Mouse (Mus musculus) left cerebral cortex, postnatal 4 days (tissue): ENCODE results near the gene Pf4. TPM values are rescaled to one million over a fixed set of nuclear protein-coding genes. Genes with fewer than 3 reads are reported as not detected.

Source experiments
- DNase-seq: peaks from one replicate; pipeline ENCODE4 v3.0.0-alpha.2; 2022
- intact Hi-C: fragments of 180-260 bp; cut with DNase I; formaldehyde crosslinking; loops from one replicate; pipeline ENCODE4 v1.15.1; 2025
- total RNA-seq, 2 experiments: library from RNA; stranded (reverse); gene quantifications; 2 replicates each; pipeline ENCODE4 v1.2.3; 2021

Gene Pf4
- 10 to 100 TPM in 1 of 2 experiments, 1 to 10 TPM in 1; 9.8 to 11.2 TPM for total RNA-seq

- DNase-seq: no peak
These were observed at the start of gene Pf4 for GRCm38 (mm10) chr5:90771880-90772653. Gene Pf4 (plus strand): TSS chr5:90772435.

GRCm38 (mm10) chr5:90722656-90723055 is 49.6 kb upstream of the Pf4 start:
- intact Hi-C loops: no loop called here
- no peak for DNase-seq

More at GRCm38 (mm10) chr5:90771880-90772653, at the start of gene Pf4:
- intact Hi-C loops: no loop called here

GRCm38 (mm10) chr5:90728254-90728653 is 44.0 kb upstream of the Pf4 start:
- intact Hi-C loops: no loop called here
- DNase-seq: no peak

DNA sequence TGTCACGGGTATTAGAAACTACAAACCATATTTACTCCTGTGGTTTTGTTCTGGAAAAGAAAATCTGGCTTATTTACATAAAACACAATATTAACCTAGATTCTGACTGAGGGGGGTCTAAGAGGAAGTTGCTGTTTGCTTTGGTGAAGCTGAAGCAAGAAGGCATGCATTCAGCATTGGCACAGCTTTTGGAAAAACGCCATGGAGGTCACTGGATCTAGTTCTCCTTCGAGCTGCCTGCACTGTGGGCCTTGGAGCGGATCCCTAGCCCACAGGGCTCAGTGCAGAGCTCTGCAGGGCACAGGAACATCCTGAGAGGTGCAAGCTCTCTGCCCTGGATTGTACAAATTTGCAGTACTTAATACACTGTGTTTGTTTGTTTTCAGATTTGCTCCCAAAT is 40.8 kb upstream of the Pf4 start:
- intact Hi-C loops: no loop called here
- DNase-seq: peak; percentile 31

DNA sequence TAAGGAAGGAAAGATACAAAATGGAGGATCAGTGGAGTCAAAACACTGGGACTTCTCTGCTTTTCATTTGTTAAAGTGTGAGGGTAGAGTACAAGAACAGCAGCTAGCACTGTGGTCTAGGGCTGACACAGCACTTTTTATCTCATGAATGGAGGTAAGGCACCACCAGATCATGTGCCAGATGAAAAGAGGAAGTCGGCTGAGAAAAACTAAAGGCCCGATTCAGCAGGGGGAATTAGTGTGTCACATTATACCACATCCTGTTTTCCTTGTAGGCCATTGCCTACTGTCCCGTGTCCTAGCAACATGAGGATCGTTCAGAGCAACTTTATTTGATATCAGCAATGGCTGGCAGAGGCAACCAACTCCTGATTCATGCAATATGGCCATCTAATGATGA is 30.2 kb upstream of the Pf4 start:
- intact Hi-C loops: no loop called here
- no peak for DNase-seq

DNA sequence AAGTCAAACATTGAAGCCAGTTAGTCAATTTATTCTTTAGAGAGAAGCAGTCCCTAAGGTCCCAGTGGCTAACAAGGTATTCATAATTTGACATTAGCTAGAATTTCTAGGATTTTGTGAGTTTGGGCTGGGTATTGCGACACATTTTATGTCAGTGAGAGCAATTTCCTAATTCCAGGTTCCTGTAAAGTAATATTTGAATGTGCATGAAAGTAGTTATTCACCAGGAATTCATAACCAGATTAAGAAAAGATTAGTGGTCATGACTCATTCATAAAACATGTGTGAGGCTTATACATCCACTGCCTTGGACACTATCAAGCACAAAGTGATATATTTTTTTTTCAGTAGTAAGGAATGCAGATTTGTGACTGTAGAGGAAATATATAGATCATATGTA is 18.3 kb upstream of the Pf4 start:
- intact Hi-C loops: no loop called here
- DNase-seq: no peak

- intact Hi-C loops: no loop called here
- no peak for DNase-seq
These were observed 14.1 kb upstream of the Pf4 start for GRCm38 (mm10) chr5:90758020-90758605.

GRCm38 (mm10) chr5:90759077-90760065 is 12.9 kb upstream of the Pf4 start, which contains the start of gene Cxcl5:
Gene Cxcl5 (plus strand): TSS chr5:90759360.
- intact Hi-C loops: no loop called here
- DNase-seq: peak; percentile 10

DNA sequence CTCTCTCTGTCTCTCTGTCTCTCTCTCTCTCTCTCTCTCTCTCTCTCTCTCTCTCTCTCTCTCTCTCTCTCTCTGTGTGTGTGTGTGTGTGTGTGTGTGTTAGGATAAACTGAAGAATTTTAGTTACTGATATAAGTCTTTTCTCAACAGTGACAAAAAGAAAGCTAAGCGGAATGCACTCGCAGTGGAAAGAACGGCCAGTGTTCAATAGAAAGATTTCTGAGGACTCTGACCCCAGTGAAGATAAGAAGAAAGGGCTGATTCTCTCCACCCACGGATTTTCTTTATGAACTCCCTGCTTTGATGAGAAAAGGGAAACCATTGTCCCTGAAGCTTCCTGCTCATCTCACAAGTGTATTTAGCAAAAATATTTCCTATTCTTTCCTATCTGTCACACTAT is 11.9 kb upstream of the Pf4 start:
- no peak for DNase-seq

GRCm38 (mm10) chr5:90760844-90761243 is 11.4 kb upstream of the Pf4 start:
- no peak for DNase-seq
- intact Hi-C loops: no loop called here

More for the DNA sequence above, 11.9 kb upstream of the Pf4 start:
- intact Hi-C loops: no loop called here

- no peak for DNase-seq
- intact Hi-C loops: no loop called here
These were observed 10.4 kb upstream of the Pf4 start for GRCm38 (mm10) chr5:90761834-90762233.

DNA sequence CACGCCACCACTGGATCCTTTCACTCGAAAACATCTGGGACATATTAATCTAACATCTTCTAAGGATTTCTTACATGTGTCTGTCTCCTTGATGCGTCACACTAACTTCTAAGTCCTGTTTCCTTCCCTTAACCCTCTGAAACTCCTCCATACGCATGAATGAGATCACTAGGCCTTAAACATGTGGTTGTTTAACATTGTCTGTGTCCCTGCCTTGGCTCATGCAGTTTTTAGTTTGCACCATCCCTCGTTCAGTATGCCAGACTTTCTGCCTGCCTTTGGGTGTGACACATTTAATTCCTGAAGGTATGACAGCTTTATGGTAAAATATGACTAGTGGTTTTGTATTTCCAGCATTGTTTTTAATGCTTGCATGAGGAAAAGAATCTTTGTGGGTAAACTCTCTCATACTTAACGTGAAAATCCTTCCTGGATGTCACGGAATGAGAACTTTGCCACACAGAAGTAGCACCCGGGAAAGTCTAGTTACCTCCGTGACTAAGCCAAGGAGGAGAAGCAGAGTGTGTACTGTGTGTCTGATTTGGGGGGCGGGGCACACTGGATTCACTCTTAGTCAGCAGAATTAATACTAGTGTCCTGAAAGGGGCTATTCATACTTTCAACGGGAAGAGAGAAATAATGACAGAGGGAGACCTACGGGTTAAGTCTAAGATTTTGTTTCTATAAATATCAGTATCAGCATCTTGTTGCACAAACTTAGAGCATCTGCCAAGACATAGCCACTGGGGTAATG is 8.1 kb upstream of the Pf4 start:
- intact Hi-C loops: no loop called here
- DNase-seq: no peak

DNA sequence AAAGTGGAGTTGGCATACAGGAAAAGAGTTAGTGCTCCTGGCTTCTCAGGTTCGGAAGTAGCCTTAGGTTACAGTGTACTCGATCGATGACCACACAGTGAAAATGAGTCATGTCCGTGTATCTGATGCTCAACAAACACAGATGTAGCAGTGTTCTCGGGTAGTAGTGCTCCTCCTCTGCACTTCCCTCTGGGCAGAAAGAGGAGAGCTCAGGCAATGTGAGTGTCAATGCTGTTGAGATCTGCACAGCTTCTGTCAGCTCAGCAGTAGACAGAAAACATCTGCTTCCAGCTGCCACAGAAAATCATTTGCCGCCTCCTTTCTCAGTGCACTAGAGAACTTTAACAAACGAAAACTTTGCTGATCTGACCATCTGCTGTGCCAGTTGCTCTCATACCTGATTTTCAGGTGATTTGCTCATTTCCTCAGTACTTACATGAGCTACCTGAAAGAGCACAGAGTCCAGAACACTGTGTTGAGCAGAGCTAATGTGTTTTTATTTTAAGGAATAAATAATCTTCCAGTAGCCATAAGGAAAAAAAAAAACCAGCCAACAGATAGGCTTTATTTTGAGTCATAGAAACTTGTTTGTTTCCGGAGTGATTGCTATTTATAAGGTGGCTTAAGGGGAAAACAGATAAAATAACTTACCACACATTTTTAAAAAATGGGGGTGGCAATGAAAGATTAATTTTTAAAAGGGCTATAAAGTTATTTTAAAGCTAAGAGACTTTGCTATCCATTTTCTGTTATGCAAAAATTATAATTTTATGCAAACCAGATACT is 6.2 kb upstream of the Pf4 start:
- DNase-seq: no peak
- intact Hi-C loops: no loop called here

DNA sequence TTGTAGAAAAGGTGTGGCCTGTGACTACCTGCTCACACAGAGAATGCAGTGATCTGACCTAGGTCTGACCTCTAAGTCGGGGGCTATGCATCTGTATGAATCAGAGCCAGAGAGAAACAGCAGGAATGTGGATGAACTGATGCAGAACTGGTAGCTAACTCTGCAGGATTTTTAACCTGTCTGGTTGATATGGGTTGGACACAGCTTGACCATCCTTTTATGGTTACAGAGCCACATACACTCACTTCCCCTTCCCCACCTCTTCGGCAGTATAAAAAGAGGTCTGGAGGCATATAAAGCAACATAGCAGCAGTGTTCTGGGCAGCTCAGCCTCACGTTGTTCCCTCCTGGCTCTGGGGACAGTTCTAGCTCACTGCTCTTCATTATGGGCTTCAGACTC is 4.0 kb upstream of the Pf4 start, which contains the start of gene Ppbp:
TSS of gene Ppbp (plus strand) at position 301 of the 400 bp plus-strand sequence.
- intact Hi-C loops: no loop called here
- DNase-seq: no peak

DNA sequence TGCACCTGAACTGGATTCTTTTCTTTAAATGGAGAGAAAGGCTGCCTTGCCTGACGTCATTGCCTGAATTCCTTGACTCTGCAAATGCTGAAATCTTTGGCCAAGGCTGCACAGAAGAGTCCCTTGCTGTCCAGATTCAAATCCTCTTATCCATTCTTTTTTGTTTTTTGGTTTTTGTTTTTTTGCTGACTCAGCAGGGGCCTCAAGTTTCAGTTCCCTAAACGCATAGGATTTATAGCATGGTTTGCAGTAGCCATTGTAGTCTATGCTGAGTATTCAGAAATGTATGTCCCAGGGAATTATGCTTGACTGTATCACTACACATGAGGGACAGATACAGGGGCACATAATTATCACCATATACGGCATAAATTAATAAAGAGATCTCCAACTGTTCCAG is 866 bp upstream of the Pf4 start:
- intact Hi-C loops: no loop called here
- no peak for DNase-seq

DNA sequence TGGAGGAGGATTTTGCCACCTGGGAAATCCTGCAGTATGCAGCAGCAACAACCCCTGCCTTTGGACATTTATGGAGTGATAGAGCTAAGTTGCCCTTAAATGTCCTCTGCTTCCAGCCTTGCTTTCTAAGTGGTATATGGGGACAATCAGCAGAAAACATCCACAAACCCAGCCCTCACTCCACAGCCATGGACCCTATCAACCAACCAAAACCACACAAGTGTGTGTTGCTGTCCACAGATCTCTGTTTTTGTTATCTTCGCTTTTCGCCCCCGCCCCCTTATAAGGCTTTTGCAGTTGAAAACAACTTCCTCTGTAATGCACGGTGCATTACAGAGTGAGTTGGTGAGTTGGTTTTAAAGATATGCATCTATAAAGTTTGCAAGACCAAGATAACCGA is 3.3 kb downstream of the Pf4 start:
- intact Hi-C loops: no loop called here
- no peak for DNase-seq

- intact Hi-C loops: no loop called here
- no peak for DNase-seq
These were observed 5.4 kb downstream of the Pf4 start for GRCm38 (mm10) chr5:90777621-90778020.

GRCm38 (mm10) chr5:90778856-90779255 is 6.6 kb downstream of the Pf4 start:
- intact Hi-C loops: no loop called here

GRCm38 (mm10) chr5:90783697-90784096 is 11.5 kb downstream of the Pf4 start:
- no peak for DNase-seq
- intact Hi-C loops: no loop called here

More at GRCm38 (mm10) chr5:90778856-90779255, 6.6 kb downstream of the Pf4 start:
- no peak for DNase-seq
